Mouse (Mus musculus) layer of hippocampus, postnatal 10 days (tissue): ENCODE measurements around the gene Serpina12. TPM values are rescaled to one million over a fixed set of nuclear protein-coding genes. Genes with fewer than 3 reads are reported as not detected.

ENCODE experiments used
- DNase-seq, 2 experiments: peaks; one replicate each; pipeline ENCODE4 v3.0.0; 2021; ENCODE audit warnings: low spot score in 2 of 2
- long read RNA-seq: library from polyadenylated mRNA; stranded (forward); transcript quantifications from one replicate; pipeline ENCODE4 v2.0.0, GENCODE M21; 2023
- total RNA-seq, 2 experiments: library from RNA; stranded (reverse); gene quantifications; 2 replicates each; pipeline ENCODE4 v1.2.3; 2021

The Serpina12 gene
- total RNA-seq = not detected
- long read RNA-seq = 0 reads

- DNase-seq = no peak
Measured at GRCm38 (mm10) chr12:104044343-104044742, at the start of gene Serpina12. Gene Serpina12, minus strand, starts transcription at chr12:104044443.

- no peak for DNase-seq
Measured at GRCm38 (mm10) chr12:104091303-104091702, 47.1 kb upstream of the Serpina12 start.

GRCm38 (mm10) chr12:104090119-104090518 is 45.9 kb upstream of the Serpina12 start:
- DNase-seq = no peak

- DNase-seq = peak in 1 of 2 experiments; percentile 38
Measured at GRCm38 (mm10) chr12:104072286-104072685, 28.0 kb upstream of the Serpina12 start.

- no peak for DNase-seq
Measured at GRCm38 (mm10) chr12:104071708-104072107, 27.5 kb upstream of the Serpina12 start.

GRCm38 (mm10) chr12:104069620-104070019 is 25.4 kb upstream of the Serpina12 start:
- peak; percentile 84 to 87 for DNase-seq

- peak; percentile 60 to 73 for DNase-seq
Measured at GRCm38 (mm10) chr12:104067549-104067948, 23.3 kb upstream of the Serpina12 start.

- peak; percentile 75 to 83 for DNase-seq
Measured at GRCm38 (mm10) chr12:104066241-104066640, 22.0 kb upstream of the Serpina12 start.

GRCm38 (mm10) chr12:104064996-104065395 is 20.8 kb upstream of the Serpina12 start:
- no peak for DNase-seq

- no peak for DNase-seq
Measured at GRCm38 (mm10) chr12:104064532-104064931, 20.3 kb upstream of the Serpina12 start.

- no peak for DNase-seq
Measured at GRCm38 (mm10) chr12:104061862-104062261, 17.6 kb upstream of the Serpina12 start.

GRCm38 (mm10) chr12:104060126-104060525 is 15.9 kb upstream of the Serpina12 start:
- no peak for DNase-seq

- DNase-seq = no peak
Measured at GRCm38 (mm10) chr12:104057531-104057930, 13.3 kb upstream of the Serpina12 start.

GRCm38 (mm10) chr12:104057050-104057449 is 12.8 kb upstream of the Serpina12 start:
- no peak for DNase-seq

GRCm38 (mm10) chr12:104055755-104056154 is 11.5 kb upstream of the Serpina12 start:
- DNase-seq = no peak

GRCm38 (mm10) chr12:104053995-104054394 is 9.8 kb upstream of the Serpina12 start:
- DNase-seq = no peak

- DNase-seq = no peak
Measured at GRCm38 (mm10) chr12:104045713-104046112, 1.5 kb upstream of the Serpina12 start.

- no peak for DNase-seq
Measured at GRCm38 (mm10) chr12:104042753-104043152, 1.5 kb downstream of the Serpina12 start.

GRCm38 (mm10) chr12:104041401-104041800 is 2.8 kb downstream of the Serpina12 start:
- peak; percentile 35 to 54 for DNase-seq

GRCm38 (mm10) chr12:104038181-104038580 is 6.1 kb downstream of the Serpina12 start:
- DNase-seq = no peak

GRCm38 (mm10) chr12:104033752-104034151 is 10.5 kb downstream of the Serpina12 start:
- DNase-seq = no peak

- DNase-seq = peak in 1 of 2 experiments; percentile 17
Measured at GRCm38 (mm10) chr12:104029986-104030385, 14.3 kb downstream of the Serpina12 start.

GRCm38 (mm10) chr12:104015280-104015679 is 29.0 kb downstream of the Serpina12 start:
- no peak for DNase-seq

- no peak for DNase-seq
Measured at GRCm38 (mm10) chr12:104013620-104014019, 30.6 kb downstream of the Serpina12 start, which contains the start of gene Serpina9. Gene Serpina9, minus strand, starts transcription at chr12:104013755.
